Mouse (Mus musculus): ENCODE measurements around the gene Ptgir. TPM values are rescaled to one million over a fixed set of nuclear protein-coding genes. Genes with fewer than 3 reads are reported as not detected.

Ptgir gene
- polyA plus RNA-seq, 1 experiment from 2014 or later, result 0.44 TPM

DNA sequence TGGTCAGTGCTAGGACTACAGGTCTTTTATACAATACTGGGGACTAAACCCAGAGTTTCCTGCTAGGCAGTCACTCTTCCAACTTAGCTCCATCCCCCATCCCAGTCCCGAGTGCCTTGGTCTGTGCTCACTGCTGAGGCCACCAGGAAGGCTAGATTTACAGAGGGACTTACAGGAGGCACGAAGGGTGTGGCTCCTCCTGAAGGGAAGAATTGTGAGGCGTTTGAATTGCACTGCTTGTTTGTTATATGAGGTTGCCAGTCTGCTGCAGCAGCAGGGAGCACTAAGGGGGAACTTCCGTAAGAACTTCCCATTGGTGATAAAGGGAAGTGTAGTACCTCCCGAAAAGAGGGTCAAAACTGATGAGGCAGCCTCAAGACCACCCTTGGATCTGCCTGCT is 25.7 kb upstream of the Ptgir start:
- Histone ChIP-seq H3K9me3 (ENCODE audit: control insufficient read depth, low read length) (peaks cover 9% of the 10 kb centered on the region), H3K4me1 (ENCODE audit: control insufficient read depth, insufficient read depth, low read length) (peaks cover 21% of the 10 kb centered on the region), H3K27ac (replicated peaks; ENCODE audit: low read depth, low read length) (peak overlapping the region; percentile 96), H3K36me3 (ENCODE audit: control insufficient read depth, insufficient read depth, low read length) (peaks cover 32% of the 10 kb centered on the region), H3K27me3 (ENCODE audit: control insufficient read depth, insufficient read depth, low read length) (no peaks in the 10 kb centered on the region), H3K9ac (ENCODE audit: low read length) (peak overlapping the region; percentile 49), H3K4me3 (ENCODE audit: low read depth, low read length) (peak overlapping the region; percentile 12; the same call in 1 of the 2 replicates), H3K4me2 (ENCODE audit: low read depth, severe bottlenecking) (peak overlapping the region; percentile 36; the same call in 1 of the 2 replicates)
- DNase-seq (ENCODE audit: low spot score) (no peak), ATAC-seq (ENCODE audit: insufficient number of reproducible peaks, low FRiP score, low TSS enrichment, low read depth) (no peak)
- 17% methylated on average over 5 of the region's 5 CpGs for whole genome bisulfite sequencing

DNA sequence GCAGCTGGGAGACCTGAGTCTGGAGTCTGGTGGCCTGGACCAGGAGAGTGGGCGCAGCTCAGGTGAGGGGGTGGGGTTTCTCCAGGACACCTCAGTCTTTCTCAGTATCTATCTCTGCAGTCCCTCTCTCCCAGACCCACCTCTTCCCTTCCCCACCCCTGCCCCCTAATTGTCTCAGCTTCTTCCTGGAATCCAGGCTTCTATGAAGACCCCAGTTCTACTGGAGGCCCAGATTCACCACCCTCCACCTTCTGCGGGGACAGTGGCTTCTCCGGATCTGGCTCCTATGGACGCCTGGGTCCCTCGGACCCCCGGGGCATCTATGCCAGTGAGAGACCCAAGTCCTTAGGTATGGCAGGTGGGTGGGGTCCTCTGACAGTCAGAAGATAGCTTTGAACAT is 23.1 kb upstream of the Ptgir start:
- Histone ChIP-seq H3K9ac (ENCODE audit: low read length) (no peak overlapping the region), H3K27ac (replicated peaks; ENCODE audit: low read depth, low read length) (no peak overlapping the region), H3K9me3 (ENCODE audit: control insufficient read depth, low read length) (peaks cover 18% of the 10 kb centered on the region), H3K4me1 (ENCODE audit: control insufficient read depth, insufficient read depth, low read length) (peaks cover 18% of the 10 kb centered on the region), H3K36me3 (ENCODE audit: control insufficient read depth, insufficient read depth, low read length) (peaks cover 47% of the 10 kb centered on the region), H3K27me3 (ENCODE audit: control insufficient read depth, insufficient read depth, low read length) (no peaks in the 10 kb centered on the region), H3K4me3 (ENCODE audit: low read depth, low read length) (no peak overlapping the region), H3K4me2 (ENCODE audit: low read depth, severe bottlenecking) (no peak overlapping the region)
- 96% methylated on average over 6 of the region's 6 CpGs for WGBS
- DNase-seq (ENCODE audit: low spot score) (no peak), ATAC-seq (ENCODE audit: insufficient number of reproducible peaks, low FRiP score, low TSS enrichment, low read depth) (no peak)

DNA sequence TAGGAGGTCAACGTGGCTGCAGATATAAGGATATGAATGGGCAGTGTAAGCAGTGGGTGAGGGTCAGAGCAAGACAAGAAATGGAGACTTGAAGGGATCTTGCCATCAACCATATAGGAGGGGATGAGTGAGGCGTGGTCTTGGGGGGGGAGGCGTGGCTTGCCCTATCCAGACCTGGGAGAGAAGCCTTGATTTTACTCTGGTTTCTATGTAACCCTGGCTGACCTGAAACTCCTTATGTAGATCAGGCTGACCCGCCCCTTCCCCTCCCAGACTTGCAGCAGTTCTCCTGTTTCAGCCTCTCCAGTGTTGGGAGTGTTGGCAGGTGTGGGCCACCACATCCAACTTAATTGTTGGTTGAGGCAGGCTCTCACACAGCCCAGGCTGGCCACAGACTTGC is 22.0 kb upstream of the Ptgir start:
- no peaks in the 10 kb centered on the region for H3K27me3 ChIP-seq (ENCODE audit: control insufficient read depth, insufficient read depth, low read length)
- no peak overlapping the region for H3K4me3 ChIP-seq (ENCODE audit: low read depth, low read length)
- H3K4me1 ChIP-seq (ENCODE audit: control insufficient read depth, insufficient read depth, low read length), result peaks cover 16% of the 10 kb centered on the region
- no peak for DNase-seq (ENCODE audit: low spot score)
- H3K9me3 ChIP-seq (ENCODE audit: control insufficient read depth, low read length), result peaks cover 18% of the 10 kb centered on the region
- peaks cover 53% of the 10 kb centered on the region for H3K36me3 ChIP-seq (ENCODE audit: control insufficient read depth, insufficient read depth, low read length)
- H3K27ac ChIP-seq (replicated peaks; ENCODE audit: low read depth, low read length), result 0 out of 2 replicates have a peak overlapping the region, but pooled peaks have one; percentile 9
- 52% methylated on average over 4 of the region's 4 CpGs for WGBS
- no peak overlapping the region for H3K9ac ChIP-seq (ENCODE audit: low read length)
- no peak for ATAC-seq (ENCODE audit: insufficient number of reproducible peaks, low FRiP score, low TSS enrichment, low read depth)
- H3K4me2 ChIP-seq (ENCODE audit: low read depth, severe bottlenecking), result no peak overlapping the region

DNA sequence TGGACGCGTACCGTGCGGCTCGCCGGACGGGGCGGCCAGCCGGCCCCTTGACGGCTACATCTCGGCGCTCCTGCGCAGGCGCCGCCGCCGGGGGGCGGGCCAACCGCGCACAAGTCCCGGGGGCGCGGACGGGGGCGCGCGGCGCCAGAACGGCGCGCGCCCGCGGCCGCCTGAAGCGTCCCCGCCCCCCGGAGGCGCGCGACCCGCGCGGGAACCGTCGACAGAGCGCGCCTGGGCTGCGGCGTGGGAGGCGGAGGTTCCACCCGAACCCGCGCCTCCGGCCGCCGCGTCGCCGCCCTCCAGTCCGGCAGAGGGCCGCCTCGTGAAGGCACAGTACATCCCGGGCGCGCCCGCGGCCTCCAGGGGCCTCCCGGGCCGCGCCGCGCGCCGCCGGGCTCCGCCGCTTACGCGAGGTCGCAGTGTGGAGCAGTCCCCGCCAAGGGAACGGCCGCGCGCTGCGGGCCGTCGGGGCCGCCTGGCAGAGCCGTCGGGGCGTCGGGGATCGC is 21.0 kb upstream of the Ptgir start:
- no peak for DNase-seq (ENCODE audit: low spot score)
- Histone ChIP-seq H3K9ac (ENCODE audit: low read length) (peak overlapping the region; percentile 22), H3K9me3 (ENCODE audit: control insufficient read depth, low read length) (peaks cover 20% of the 10 kb centered on the region), H3K27me3 (ENCODE audit: control insufficient read depth, insufficient read depth, low read length) (no peaks in the 10 kb centered on the region), H3K4me1 (ENCODE audit: control insufficient read depth, insufficient read depth, low read length) (peaks cover 9% of the 10 kb centered on the region), H3K27ac (replicated peaks; ENCODE audit: low read depth, low read length) (peak overlapping the region; percentile 36; the same call in 1 of the 2 replicates), H3K4me2 (ENCODE audit: low read depth, severe bottlenecking) (no peak overlapping the region), H3K36me3 (ENCODE audit: control insufficient read depth, insufficient read depth, low read length) (peaks cover 53% of the 10 kb centered on the region), H3K4me3 (ENCODE audit: low read depth, low read length) (peak overlapping the region; percentile 5; the same call in 1 of the 2 replicates)
- ATAC-seq (ENCODE audit: insufficient number of reproducible peaks, low FRiP score, low TSS enrichment, low read depth), result no peak
- WGBS, result 16% methylated on average over 95 of the region's 95 CpGs

DNA sequence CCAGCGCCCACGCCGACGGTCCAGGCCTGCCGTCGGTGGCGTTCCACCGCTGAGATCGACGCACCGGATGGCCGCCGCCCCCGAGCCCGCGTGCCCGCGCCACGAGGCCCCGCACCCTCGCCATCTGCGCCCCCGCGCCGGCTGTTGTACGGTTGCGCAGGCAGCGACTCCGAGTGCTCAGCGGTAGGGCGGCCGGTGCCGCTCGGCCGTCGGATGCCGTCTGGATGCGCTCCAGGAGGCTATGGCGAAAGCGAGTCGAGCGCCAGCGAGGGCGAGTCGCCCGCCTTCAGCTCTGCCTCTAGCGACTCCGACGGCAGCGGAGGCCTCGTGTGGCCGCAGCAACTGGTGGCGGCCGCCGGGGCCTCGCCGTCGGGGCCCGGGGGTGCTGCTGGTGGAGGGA is 20.4 kb upstream of the Ptgir start:
- Histone ChIP-seq H3K4me3 (ENCODE audit: low read depth, low read length) (no peak overlapping the region), H3K9ac (ENCODE audit: low read length) (no peak overlapping the region), H3K27me3 (ENCODE audit: control insufficient read depth, insufficient read depth, low read length) (no peaks in the 10 kb centered on the region), H3K27ac (replicated peaks; ENCODE audit: low read depth, low read length) (peak overlapping the region; percentile 21; the same call in 1 of the 2 replicates), H3K4me2 (ENCODE audit: low read depth, severe bottlenecking) (no peak overlapping the region), H3K36me3 (ENCODE audit: control insufficient read depth, insufficient read depth, low read length) (peaks cover 53% of the 10 kb centered on the region), H3K4me1 (ENCODE audit: control insufficient read depth, insufficient read depth, low read length) (peaks cover 6% of the 10 kb centered on the region), H3K9me3 (ENCODE audit: control insufficient read depth, low read length) (peaks cover 20% of the 10 kb centered on the region)
- WGBS, result 54% methylated on average over 59 of the region's 59 CpGs
- DNase-seq (ENCODE audit: low spot score) (no peak), ATAC-seq (ENCODE audit: insufficient number of reproducible peaks, low FRiP score, low TSS enrichment, low read depth) (no peak)

DNA sequence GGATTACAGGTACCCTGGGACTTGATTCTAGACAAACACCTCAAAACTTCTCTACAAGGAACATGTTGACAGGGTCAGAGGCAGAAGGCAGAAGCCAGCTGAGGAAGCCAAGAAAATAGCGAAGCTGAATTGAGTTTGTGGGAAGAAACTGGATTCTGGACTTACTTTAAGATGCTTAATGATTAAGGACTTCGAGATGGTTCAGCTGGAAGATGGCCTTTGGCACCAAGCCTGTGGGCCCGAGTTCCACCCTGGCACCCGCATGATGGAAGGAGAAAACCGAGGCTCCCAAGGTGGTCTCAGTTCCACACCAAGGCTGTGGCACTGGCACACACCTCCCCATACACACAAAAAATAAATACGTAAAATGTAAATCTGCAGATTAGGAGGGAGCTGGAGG is 15.8 kb upstream of the Ptgir start:
- H3K4me1 ChIP-seq (ENCODE audit: control insufficient read depth, insufficient read depth, low read length), result peaks cover 41% of the 10 kb centered on the region
- peak overlapping the region; percentile 69 for H3K9ac ChIP-seq (ENCODE audit: low read length)
- DNase-seq (ENCODE audit: low spot score) (peak; percentile 55), ATAC-seq (ENCODE audit: insufficient number of reproducible peaks, low FRiP score, low TSS enrichment, low read depth) (no peak)
- H3K4me3 ChIP-seq (ENCODE audit: low read depth, low read length), result peak overlapping the region; percentile 32
- H3K27me3 ChIP-seq (ENCODE audit: control insufficient read depth, insufficient read depth, low read length), result no peaks in the 10 kb centered on the region
- peak overlapping the region; percentile 98 for H3K27ac ChIP-seq (replicated peaks; ENCODE audit: low read depth, low read length)
- H3K9me3 ChIP-seq (ENCODE audit: control insufficient read depth, low read length), result peaks cover 12% of the 10 kb centered on the region
- peak overlapping the region; percentile 64 for H3K4me2 ChIP-seq (ENCODE audit: low read depth, severe bottlenecking)
- peaks cover 22% of the 10 kb centered on the region for H3K36me3 ChIP-seq (ENCODE audit: control insufficient read depth, insufficient read depth, low read length)
- 11% methylated on average over 6 of the region's 6 CpGs for WGBS

DNA sequence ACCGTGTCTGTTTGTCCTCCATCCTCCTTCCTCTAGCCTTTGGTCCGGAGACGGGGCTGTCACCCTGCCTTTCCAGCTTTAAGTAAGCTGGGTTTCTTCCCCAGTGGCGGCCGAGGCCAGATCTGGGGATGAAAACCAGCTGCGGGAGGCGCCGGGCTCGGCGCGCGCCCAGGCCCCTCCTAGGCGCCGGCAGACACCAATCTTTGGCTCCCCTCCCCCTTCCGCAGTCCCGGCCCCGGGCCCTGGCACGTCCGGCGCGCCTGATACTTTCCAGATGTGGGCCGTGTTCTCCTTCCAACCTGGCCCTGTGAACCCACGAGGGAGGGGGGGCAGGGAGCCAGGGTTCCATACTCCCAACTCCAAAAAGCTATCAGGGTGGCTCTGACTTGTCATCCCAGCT is 15.3 kb upstream of the Ptgir start:
- peaks cover 42% of the 10 kb centered on the region for H3K4me1 ChIP-seq (ENCODE audit: control insufficient read depth, insufficient read depth, low read length)
- DNase-seq (ENCODE audit: low spot score), result peak; percentile 99
- peak; percentile 77 for ATAC-seq (ENCODE audit: insufficient number of reproducible peaks, low FRiP score, low TSS enrichment, low read depth)
- H3K27me3 ChIP-seq (ENCODE audit: control insufficient read depth, insufficient read depth, low read length), result no peaks in the 10 kb centered on the region
- H3K36me3 ChIP-seq (ENCODE audit: control insufficient read depth, insufficient read depth, low read length), result peaks cover 18% of the 10 kb centered on the region
- peak overlapping the region; percentile 64 for H3K4me2 ChIP-seq (ENCODE audit: low read depth, severe bottlenecking)
- H3K27ac ChIP-seq (replicated peaks; ENCODE audit: low read depth, low read length), result peak overlapping the region; percentile 98
- 0% methylated on average over 23 of the region's 23 CpGs for WGBS
- H3K9me3 ChIP-seq (ENCODE audit: control insufficient read depth, low read length), result peaks cover 8% of the 10 kb centered on the region
- H3K9ac ChIP-seq (ENCODE audit: low read length), result peak overlapping the region; percentile 69
- peak overlapping the region; percentile 32 for H3K4me3 ChIP-seq (ENCODE audit: low read depth, low read length)

DNA sequence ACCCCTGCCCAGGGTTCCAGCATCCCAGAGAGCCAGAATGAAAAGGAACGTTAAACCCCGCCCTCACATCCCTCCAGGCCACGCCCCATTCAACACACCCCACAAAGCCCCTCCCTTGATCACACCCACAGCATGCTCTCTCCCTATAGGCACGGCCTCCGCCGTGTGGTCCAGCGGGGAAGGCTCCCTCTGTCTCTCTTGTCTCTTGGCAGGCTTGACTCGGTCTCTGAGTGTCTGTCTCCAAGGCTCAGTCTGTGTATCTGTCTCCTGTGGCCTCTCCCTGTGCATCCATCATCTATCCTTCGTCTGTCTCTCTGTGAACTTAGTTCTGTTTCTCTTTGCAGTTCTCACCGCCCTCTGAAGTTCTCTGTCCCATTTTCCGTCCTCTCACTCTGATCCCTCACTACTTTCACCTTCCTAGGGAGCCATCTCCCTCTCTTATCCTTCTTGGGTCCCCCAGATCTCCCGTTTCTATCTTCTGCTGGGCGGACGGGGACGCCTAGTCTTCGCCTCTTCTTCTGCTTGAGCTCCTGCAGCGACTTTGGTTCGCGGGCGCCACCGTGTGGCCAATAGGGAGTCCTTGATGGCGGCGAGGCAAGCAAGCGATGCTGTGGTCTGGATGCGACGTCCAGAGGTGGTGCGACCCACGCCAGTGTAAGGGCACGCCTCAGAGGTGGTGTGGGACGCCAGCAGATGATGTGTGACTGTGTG is 14.5 kb upstream of the Ptgir start, which contains the start of gene Gng8:
Gene Gng8, plus strand, starts transcription at position 146 of the 711 bp plus-strand sequence.
- Histone ChIP-seq H3K27me3 (ENCODE audit: control insufficient read depth, insufficient read depth, low read length) (no peaks in the 10 kb centered on the region), H3K4me3 (ENCODE audit: low read depth, low read length) (peak within 1 kb of the TSS; percentile 32), H3K27ac (replicated peaks; ENCODE audit: low read depth, low read length) (peak within 1 kb of the TSS; percentile 98), H3K4me1 (ENCODE audit: control insufficient read depth, insufficient read depth, low read length) (peaks cover 42% of the 10 kb centered on the region), H3K9me3 (ENCODE audit: control insufficient read depth, low read length) (peaks cover 3% of the 10 kb centered on the region; the same call in 1 of the 2 replicates), H3K9ac (ENCODE audit: low read length) (peak within 1 kb of the TSS; percentile 69), H3K36me3 (ENCODE audit: control insufficient read depth, insufficient read depth, low read length) (peaks cover 10% of the 10 kb centered on the region), H3K4me2 (ENCODE audit: low read depth, severe bottlenecking) (peak within 1 kb of the TSS; percentile 64)
- under 1% methylated on average over 30 of the region's 30 CpGs for WGBS
- DNase-seq (ENCODE audit: low spot score) (peak; percentile 92), ATAC-seq (ENCODE audit: insufficient number of reproducible peaks, low FRiP score, low TSS enrichment, low read depth) (peak; percentile 71)

Measured in limb, embryonic 11.5 days (tissue).